Comparison of ENCODE assay signal across 8 mouse cellular contexts in the genomic region with DNA sequence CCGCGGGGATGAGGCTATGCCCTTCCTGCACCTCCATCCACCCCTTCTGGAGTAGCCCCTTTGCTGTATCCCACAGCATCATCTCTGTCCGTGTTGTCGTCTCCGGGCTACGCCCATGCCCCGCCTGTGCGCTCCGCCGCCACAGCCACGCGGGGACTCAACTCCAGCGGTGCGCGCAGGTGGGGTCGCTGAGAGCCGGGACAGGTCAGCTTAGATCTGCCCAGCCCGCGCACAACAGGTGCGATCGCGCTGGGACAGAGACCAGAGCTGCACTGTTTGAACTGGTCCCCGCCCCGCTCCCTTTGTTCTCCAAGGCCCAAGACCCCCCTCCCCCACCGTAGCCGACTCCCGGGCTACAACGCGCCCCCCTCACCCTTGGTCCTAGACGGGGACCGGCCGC. TPM values are rescaled to one million over a fixed set of nuclear protein-coding genes. Genes with fewer than 3 reads are reported as not detected.
DNase-seq lines count a peak whose midpoint lies in the region; ATAC-seq and TF ChIP-seq lines count a peak whose summit lies in the region.

No protein-coding gene starts in this region.

- H3K27me3 ChIP-seq in G1E (ENCODE audit: insufficient read depth, low read length), result no peaks in the 10 kb centered on the region
- H3K27me3 ChIP-seq in embryonic facial prominence, embryonic 13.5 days, result no peaks in the 10 kb centered on the region
- no peaks in the 10 kb centered on the region for H3K27me3 ChIP-seq in hindbrain, embryonic 14.5 days (ENCODE audit: control insufficient read depth, insufficient read depth, low read length)

- DNase-seq in kidney, adult 9 months, result peak; percentile 30
- no peak for DNase-seq in kidney, postnatal 14 days
- peak; percentile 27 for DNase-seq in G1E (ENCODE audit: low spot score)
- no peak for DNase-seq in hindbrain, embryonic 14.5 days (ENCODE audit: low spot score)
- DNase-seq in testis, postnatal 10 days (ENCODE audit: low spot score), result peak; percentile 83
- DNase-seq in adrenal gland, postnatal 25 days, result no peak

- H3K4me1 ChIP-seq in G1E (ENCODE audit: insufficient read depth, low read depth, low read length), result peaks cover 39% of the 10 kb centered on the region
- H3K4me1 ChIP-seq in embryonic facial prominence, embryonic 13.5 days, result peaks cover 35% of the 10 kb centered on the region
- peaks cover 25% of the 10 kb centered on the region for H3K4me1 ChIP-seq in hindbrain, embryonic 14.5 days (replicated peaks; ENCODE audit: control insufficient read depth, insufficient read depth, low read length)

- H3K9me3 ChIP-seq in G1E (replicated peaks), result no peaks in the 10 kb centered on the region
- H3K9me3 ChIP-seq in embryonic facial prominence, embryonic 13.5 days, result no peaks in the 10 kb centered on the region
- no peaks in the 10 kb centered on the region for H3K9me3 ChIP-seq in hindbrain, embryonic 14.5 days (ENCODE audit: control insufficient read depth, low read length)

- no peak for TF ChIP-seq CTCF in G1E (IDR thresholded peaks at IDR 0.05; ENCODE audit: low read depth, low read length)

- peak overlapping the region; percentile 66 for H3K4me2 ChIP-seq in embryonic facial prominence, embryonic 13.5 days
- peak overlapping the region; percentile 61 for H3K4me2 ChIP-seq in hindbrain, embryonic 14.5 days (replicated peaks)

- peak overlapping the region; percentile 73 for H3K4me3 ChIP-seq in G1E (ENCODE audit: low read depth, low read length)
- H3K4me3 ChIP-seq in embryonic facial prominence, embryonic 13.5 days, result peak overlapping the region; percentile 84
- peak overlapping the region; percentile 53 for H3K4me3 ChIP-seq in hindbrain, embryonic 14.5 days (replicated peaks; ENCODE audit: low read length)

- H3K36me3 ChIP-seq in G1E (replicated peaks), result peaks cover 90% of the 10 kb centered on the region
- H3K36me3 ChIP-seq in embryonic facial prominence, embryonic 13.5 days, result peaks cover 72% of the 10 kb centered on the region
- H3K36me3 ChIP-seq in hindbrain, embryonic 14.5 days (replicated peaks; ENCODE audit: control insufficient read depth, insufficient read depth), result peaks cover 68% of the 10 kb centered on the region

- ATAC-seq in G1E (ENCODE audit: extremely low read depth, insufficient number of reproducible peaks, low FRiP score, poor library complexity, severe bottlenecking), result no peak
- peak; percentile 48 for ATAC-seq in embryonic facial prominence, embryonic 13.5 days (ENCODE audit: insufficient number of reproducible peaks, insufficient read depth, low FRiP score, low TSS enrichment, low read depth)
- ATAC-seq in hindbrain, embryonic 14.5 days (ENCODE audit: low FRiP score), result peak; percentile 76
- ATAC-seq in megakaryocyte progenitor cell, adult 5-6 weeks (replicated peaks; ENCODE audit: poor library complexity), result peak; percentile 13

- WGBS in embryonic facial prominence, embryonic 13.5 days, result under 1% methylated on average over 32 of the region's 32 CpGs
- WGBS in hindbrain, embryonic 14.5 days, result under 1% methylated on average over 32 of the region's 32 CpGs

- H3K9ac ChIP-seq in embryonic facial prominence, embryonic 13.5 days, result peak overlapping the region; percentile 91
- H3K9ac ChIP-seq in hindbrain, embryonic 14.5 days, result peak overlapping the region; percentile 75

- peak overlapping the region; percentile 85 for H3K27ac ChIP-seq in embryonic facial prominence, embryonic 13.5 days
- peak overlapping the region; percentile 88 for H3K27ac ChIP-seq in hindbrain, embryonic 14.5 days

RNA-seq across cellular contexts. Expression of gene Ctxn1, which starts 0.4 kb away (rescaled TPM):
- 2.1 TPM in 1 of 2 replicates, not detected in the other for total RNA-seq in G1E (2014; fragmentation: Nextera tagmentation)
- total RNA-seq in G1E (2017), result 0.11 and 0.29 TPM in 2 replicates
- polyA plus RNA-seq in G1E (2012), result 1.6 and 2.0 TPM in 2 replicates
- polyA plus RNA-seq in embryonic facial prominence, embryonic 13.5 days (2015; fragmentation: Nextera tagmentation; extraction: Ambion mirVana), result 104 and 110 TPM in 2 replicates
- 219 and 235 TPM in 2 replicates for polyA plus RNA-seq in hindbrain, embryonic 14.5 days (2014; fragmentation: Nextera tagmentation; extraction: Ambion mirVana)
- 2.8 and 4.2 TPM in 2 replicates for total RNA-seq in megakaryocyte progenitor cell, adult 5-6 weeks (2015)
- 0.81 TPM in 1 of 2 replicates, not detected in the other for total RNA-seq in megakaryocyte progenitor cell, adult 5-6 weeks (2017)
- 8.0 and 8.6 TPM in 2 replicates for total RNA-seq in adrenal gland, postnatal 25 days (2021)

RNA-seq across cellular contexts. Expression of gene Snapc2, which starts 5.8 kb away (rescaled TPM):
- total RNA-seq in G1E (2014; fragmentation: Nextera tagmentation) (10.6 and 10.9 TPM in 2 replicates), G1E (2017) (9.1 and 13.5 TPM in 2 replicates)
- polyA plus RNA-seq in G1E (2012), result 49.5 and 66.0 TPM in 2 replicates
- polyA plus RNA-seq in embryonic facial prominence, embryonic 13.5 days (2015; fragmentation: Nextera tagmentation; extraction: Ambion mirVana), result 56.1 and 65.7 TPM in 2 replicates
- 62.3 and 65.1 TPM in 2 replicates for polyA plus RNA-seq in hindbrain, embryonic 14.5 days (2014; fragmentation: Nextera tagmentation; extraction: Ambion mirVana)
- 18.3 and 22.3 TPM in 2 replicates for total RNA-seq in megakaryocyte progenitor cell, adult 5-6 weeks (2015)
- total RNA-seq in megakaryocyte progenitor cell, adult 5-6 weeks (2017), result 8.4 and 12.0 TPM in 2 replicates
- 30.7 and 31.8 TPM in 2 replicates for total RNA-seq in adrenal gland, postnatal 25 days (2021)

RNA-seq across cellular contexts. Expression of gene Tgfbr3l, which starts 10.7 kb away (rescaled TPM):
- total RNA-seq in G1E (2014; fragmentation: Nextera tagmentation), result 20.1 and 21.3 TPM in 2 replicates
- total RNA-seq in G1E (2017), result 2.8 and 4.5 TPM in 2 replicates
- 34.8 and 35.0 TPM in 2 replicates for polyA plus RNA-seq in G1E (2012)
- 4.6 and 7.3 TPM in 2 replicates for polyA plus RNA-seq in embryonic facial prominence, embryonic 13.5 days (2015; fragmentation: Nextera tagmentation; extraction: Ambion mirVana)
- 2.5 and 3.3 TPM in 2 replicates for polyA plus RNA-seq in hindbrain, embryonic 14.5 days (2014; fragmentation: Nextera tagmentation; extraction: Ambion mirVana)
- 2.5 and 3.9 TPM in 2 replicates for total RNA-seq in megakaryocyte progenitor cell, adult 5-6 weeks (2015)
- total RNA-seq in megakaryocyte progenitor cell, adult 5-6 weeks (2017), result 2.3 and 2.8 TPM in 2 replicates
- 15.8 and 22.6 TPM in 2 replicates for total RNA-seq in adrenal gland, postnatal 25 days (2021)

RNA-seq across cellular contexts. Expression of gene Timm44, which starts 17.0 kb away (rescaled TPM):
- total RNA-seq in G1E (2014; fragmentation: Nextera tagmentation) (81.8 and 94.6 TPM in 2 replicates), G1E (2017) (113 and 123 TPM in 2 replicates)
- 65.3 and 81.1 TPM in 2 replicates for polyA plus RNA-seq in G1E (2012)
- 65.7 and 67.6 TPM in 2 replicates for polyA plus RNA-seq in embryonic facial prominence, embryonic 13.5 days (2015; fragmentation: Nextera tagmentation; extraction: Ambion mirVana)
- 49.1 and 51.8 TPM in 2 replicates for polyA plus RNA-seq in hindbrain, embryonic 14.5 days (2014; fragmentation: Nextera tagmentation; extraction: Ambion mirVana)
- 65.6 and 89.1 TPM in 2 replicates for total RNA-seq in megakaryocyte progenitor cell, adult 5-6 weeks (2015)
- total RNA-seq in megakaryocyte progenitor cell, adult 5-6 weeks (2017), result 128 and 146 TPM in 2 replicates
- total RNA-seq in adrenal gland, postnatal 25 days (2021), result 107 and 120 TPM in 2 replicates

RNA-seq across cellular contexts. Expression of gene Gm49320, which starts 20.0 kb away (rescaled TPM):
- total RNA-seq in G1E (2014; fragmentation: Nextera tagmentation) (3.8 and 7.0 TPM in 2 replicates), G1E (2017) (0.23 TPM in 1 of 2 replicates, not detected in the other)
- 0.24 and 2.3 TPM in 2 replicates for polyA plus RNA-seq in G1E (2012)
- 1.8 and 2.0 TPM in 2 replicates for polyA plus RNA-seq in embryonic facial prominence, embryonic 13.5 days (2015; fragmentation: Nextera tagmentation; extraction: Ambion mirVana)
- 1.0 and 1.6 TPM in 2 replicates for polyA plus RNA-seq in hindbrain, embryonic 14.5 days (2014; fragmentation: Nextera tagmentation; extraction: Ambion mirVana)
- total RNA-seq in megakaryocyte progenitor cell, adult 5-6 weeks (2015), result 1.2 and 2.6 TPM in 2 replicates
- total RNA-seq in megakaryocyte progenitor cell, adult 5-6 weeks (2017), result not detected in 2 replicates
- total RNA-seq in adrenal gland, postnatal 25 days (2021), result 1.1 and 3.0 TPM in 2 replicates

Comparison
In these comparisons a context has a peak if more than half of its experiments do, and no peak if none do; other contexts are left out.
1. DNase-seq: peak in kidney, adult 9 months (single experiment), G1E (single experiment) and testis, postnatal 10 days (single experiment); none in kidney, postnatal 14 days (single experiment), hindbrain, embryonic 14.5 days (single experiment) and adrenal gland, postnatal 25 days (single experiment).
2. Peak in every context shown above with its lines, with median percentiles within 50 percentile points of each other: H3K4me3 ChIP-seq.